ENCODE assay signal across 11 mouse cellular contexts in the genomic region with DNA sequence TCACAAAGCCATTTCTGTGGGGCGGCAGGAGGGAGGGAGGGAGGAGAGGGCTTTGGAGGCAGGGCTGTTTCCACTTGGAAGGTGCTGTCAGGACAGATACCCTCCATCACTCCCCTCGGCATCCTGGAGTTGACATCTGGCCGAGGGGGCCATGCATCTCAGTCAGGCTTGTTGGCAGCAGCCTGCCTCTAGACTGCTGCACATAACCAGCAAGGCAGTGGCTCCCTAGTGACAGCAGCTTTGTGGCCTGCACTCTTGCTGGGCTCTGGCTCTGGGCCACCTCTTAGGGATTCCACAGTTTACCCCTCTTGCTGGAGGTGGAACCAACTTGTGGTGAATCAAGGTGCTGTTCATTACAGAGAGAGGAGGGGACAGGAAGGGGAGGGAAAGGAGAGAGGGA. TPM values are rescaled to one million over a fixed set of nuclear protein-coding genes. Genes with fewer than 3 reads are reported as not detected.
A peak's percentile ranks its signal among the peaks of the same experiment; 100 is the strongest.
DNase-seq lines count a peak whose midpoint lies in the region; ATAC-seq and TF ChIP-seq lines count a peak whose summit lies in the region.
"Had no signal": no experiment of that assay in that cellular context is flagged by ENCODE, and none has a peak within 500 bp of the region (broad histone marks: within the 10 kb centered on the region; RNA-seq: fewer than 3 reads in every experiment).

No protein-coding gene starts in this region.

- intact Hi-C loops in heart, adult 2 months (cut with DNase I), result no loop called here

- no peaks in the 10 kb centered on the region for H3K9me3 ChIP-seq in intestine, embryonic 16.5 days (ENCODE audit: control insufficient read depth, low read length)
- H3K9me3 ChIP-seq in intestine, postnatal 0 days (ENCODE audit: control insufficient read depth), result no peaks in the 10 kb centered on the region
- no peaks in the 10 kb centered on the region for H3K9me3 ChIP-seq in hindbrain, embryonic 14.5 days (ENCODE audit: control insufficient read depth, low read length)
- no peaks in the 10 kb centered on the region for H3K9me3 ChIP-seq in midbrain, embryonic 16.5 days (replicated peaks; ENCODE audit: control insufficient read depth, low read length, poor library complexity, severe bottlenecking)
- H3K9me3 ChIP-seq: lung, embryonic 15.5 days had no signal

- H3K36me3 ChIP-seq in intestine, embryonic 16.5 days (ENCODE audit: control insufficient read depth, insufficient read depth, low read length), result no peaks in the 10 kb centered on the region
- H3K36me3 ChIP-seq in intestine, postnatal 0 days (ENCODE audit: control insufficient read depth, insufficient read depth), result no peaks in the 10 kb centered on the region
- H3K36me3 ChIP-seq in hindbrain, embryonic 14.5 days (replicated peaks; ENCODE audit: control insufficient read depth, insufficient read depth), result no peaks in the 10 kb centered on the region
- no peaks in the 10 kb centered on the region for H3K36me3 ChIP-seq in midbrain, embryonic 16.5 days (ENCODE audit: control insufficient read depth, insufficient read depth, low read length)
- no peaks in the 10 kb centered on the region for H3K36me3 ChIP-seq in heart, adult 2 months (ENCODE audit: control insufficient read depth, insufficient read depth, low read length)
- H3K36me3 ChIP-seq: lung, embryonic 15.5 days had no signal

- H3K4me1 ChIP-seq in intestine, embryonic 16.5 days (ENCODE audit: control insufficient read depth, insufficient read depth, low read length), result peaks cover 21% of the 10 kb centered on the region
- no peaks in the 10 kb centered on the region for H3K4me1 ChIP-seq in intestine, postnatal 0 days (replicated peaks; ENCODE audit: control insufficient read depth, insufficient read depth, low read length)
- peaks cover 36% of the 10 kb centered on the region for H3K4me1 ChIP-seq in hindbrain, embryonic 14.5 days (replicated peaks; ENCODE audit: control insufficient read depth, insufficient read depth, low read length)
- peaks cover 32% of the 10 kb centered on the region for H3K4me1 ChIP-seq in midbrain, embryonic 16.5 days (ENCODE audit: control insufficient read depth, insufficient read depth, low read length)
- no peaks in the 10 kb centered on the region for H3K4me1 ChIP-seq in heart, adult 2 months (ENCODE audit: control insufficient read depth, insufficient read depth, low read length)

- no peak for TF ChIP-seq POLR2A in heart, adult 2 months (IDR thresholded peaks at IDR 0.05; ENCODE audit: insufficient read depth, low read depth, low read length)

- TF ChIP-seq EP300 in heart, adult 2 months (IDR thresholded peaks at IDR 0.05; ENCODE audit: insufficient read depth, low read depth, low read length), result no peak

- H3K4me3 ChIP-seq in intestine, embryonic 16.5 days (ENCODE audit: low read length), result no peak overlapping the region
- H3K4me3 ChIP-seq in intestine, postnatal 0 days (ENCODE audit: low read depth, low read length), result no peak overlapping the region
- no peak overlapping the region for H3K4me3 ChIP-seq in hindbrain, embryonic 14.5 days (replicated peaks; ENCODE audit: low read length)
- no peak overlapping the region for H3K4me3 ChIP-seq in midbrain, embryonic 16.5 days (ENCODE audit: low read depth, low read length)
- no peak overlapping the region for H3K4me3 ChIP-seq in heart, adult 2 months
- H3K4me3 ChIP-seq: lung, embryonic 15.5 days had no signal

- DNase-seq in cerebellum, adult 11-12 months, result peak; percentile 48
- DNase-seq in hindbrain, embryonic 14.5 days (ENCODE audit: low spot score), result no peak
- no peak for DNase-seq in c-Kit-positive CD71-positive TER-119-positive erythroid progenitor cells, embryonic 14.5 days (ENCODE audit: low spot score)
- DNase-seq in heart, adult 2 months, result no peak
- DNase-seq: heart, postnatal 10 days; thymus, adult 2 months had no signal

- no peak overlapping the region for H3K27ac ChIP-seq in intestine, embryonic 16.5 days (ENCODE audit: low read length)
- H3K27ac ChIP-seq in intestine, postnatal 0 days (ENCODE audit: low read depth, low read length), result no peak overlapping the region
- H3K27ac ChIP-seq in hindbrain, embryonic 14.5 days, result no peak overlapping the region
- 0 out of 2 replicates have a peak overlapping the region, but pooled peaks have one; percentile 15 for H3K27ac ChIP-seq in midbrain, embryonic 16.5 days (ENCODE audit: low read length)
- H3K27ac ChIP-seq in heart, adult 2 months, result no peak overlapping the region

- no peak overlapping the region for H3K4me2 ChIP-seq in intestine, embryonic 16.5 days (ENCODE audit: low read depth, low read length)
- H3K4me2 ChIP-seq in intestine, postnatal 0 days (replicated peaks; ENCODE audit: low read depth), result no peak overlapping the region
- no peak overlapping the region for H3K4me2 ChIP-seq in hindbrain, embryonic 14.5 days (replicated peaks)
- H3K4me2 ChIP-seq in midbrain, embryonic 16.5 days (ENCODE audit: low read length), result no peak overlapping the region
- H3K4me2 ChIP-seq: lung, embryonic 15.5 days had no signal

- no peaks in the 10 kb centered on the region for H3K27me3 ChIP-seq in intestine, embryonic 16.5 days (replicated peaks; ENCODE audit: control insufficient read depth, insufficient read depth, low read length)
- H3K27me3 ChIP-seq in intestine, postnatal 0 days (replicated peaks; ENCODE audit: control insufficient read depth, insufficient read depth, low read length), result no peaks in the 10 kb centered on the region
- no peaks in the 10 kb centered on the region for H3K27me3 ChIP-seq in hindbrain, embryonic 14.5 days (ENCODE audit: control insufficient read depth, insufficient read depth, low read length)
- H3K27me3 ChIP-seq in midbrain, embryonic 16.5 days (ENCODE audit: control insufficient read depth, insufficient read depth, low read depth, low read length), result no peaks in the 10 kb centered on the region
- no peaks in the 10 kb centered on the region for H3K27me3 ChIP-seq in heart, adult 2 months (ENCODE audit: control insufficient read depth, insufficient read depth, low read length)
- H3K27me3 ChIP-seq: lung, embryonic 15.5 days had no signal

- no peak overlapping the region for H3K9ac ChIP-seq in intestine, embryonic 16.5 days (ENCODE audit: low read depth, low read length)
- no peak overlapping the region for H3K9ac ChIP-seq in intestine, postnatal 0 days (ENCODE audit: low read depth, low read length)
- no peak overlapping the region for H3K9ac ChIP-seq in hindbrain, embryonic 14.5 days
- no peak overlapping the region for H3K9ac ChIP-seq in midbrain, embryonic 16.5 days (ENCODE audit: low read depth, low read length)
- no peak overlapping the region for H3K9ac ChIP-seq in heart, adult 2 months (ENCODE audit: low read depth, low read length)
- H3K9ac ChIP-seq: lung, embryonic 15.5 days had no signal

- WGBS in intestine, embryonic 16.5 days, result 34% methylated on average over 3 of the region's 3 CpGs
- 30% methylated on average over 3 of the region's 3 CpGs for WGBS in intestine, postnatal 0 days
- 28% methylated on average over 3 of the region's 3 CpGs for WGBS in hindbrain, embryonic 14.5 days
- 26% methylated on average over 3 of the region's 3 CpGs for WGBS in midbrain, embryonic 16.5 days
- WGBS in heart, adult 2 months, result 24% methylated on average over 3 of the region's 3 CpGs

- ATAC-seq in cerebellum, adult (ENCODE audit: insufficient number of reproducible peaks, low FRiP score, low TSS enrichment), result no peak
- 0 out of 2 replicates have a peak, but pooled peaks have one; percentile 23 for ATAC-seq in intestine, embryonic 16.5 days
- ATAC-seq in intestine, postnatal 0 days, result no peak
- peak; percentile 64; the same call in 1 of the 2 replicates for ATAC-seq in hindbrain, embryonic 14.5 days (ENCODE audit: low FRiP score)
- no peak for ATAC-seq in midbrain, embryonic 16.5 days

- no peaks in the 10 kb centered on the region for H3K79me2 ChIP-seq in heart, adult 2 months (replicated peaks; ENCODE audit: control insufficient read depth, insufficient read depth, low read length)

- TF ChIP-seq CTCF in intestine, postnatal 0 days (IDR thresholded peaks at IDR 0.05; ENCODE audit: low read depth), result no peak
- TF ChIP-seq CTCF in heart, adult 2 months (IDR thresholded peaks at IDR 0.05), result no peak

RNA-seq across cellular contexts. Expression of gene Sez6l, which starts 26.6 kb away (rescaled TPM):
- polyA plus RNA-seq in intestine, embryonic 16.5 days (2015; fragmentation: Nextera tagmentation; extraction: Ambion mirVana), result 1.5 and 1.7 TPM in 2 replicates
- 0.55 and 0.63 TPM in 2 replicates for polyA plus RNA-seq in intestine, postnatal 0 days (2015; fragmentation: Nextera tagmentation; extraction: Ambion mirVana)
- polyA plus RNA-seq in hindbrain, embryonic 14.5 days (2014; fragmentation: Nextera tagmentation; extraction: Ambion mirVana), result 35.5 and 38.0 TPM in 2 replicates
- polyA plus RNA-seq in midbrain, embryonic 16.5 days (2015; fragmentation: Nextera tagmentation; extraction: Ambion mirVana), result 72.9 and 75.7 TPM in 2 replicates
- under 1 TPM; 0.08 to 0.09 TPM for total RNA-seq in heart, adult 2 months (2021)
- 0.15 and 0.25 TPM in 2 replicates for polyA plus RNA-seq in heart, adult 2 months (2012; rRNA removed)

Comparison
In these comparisons a context has a peak if more than half of its experiments do, and no peak if none do; other contexts are left out.
1. ATAC-seq: peak in intestine, embryonic 16.5 days (single experiment) and hindbrain, embryonic 14.5 days (single experiment); none in cerebellum, adult (single experiment), intestine, postnatal 0 days (single experiment) and midbrain, embryonic 16.5 days (single experiment).
2. RNA of gene Sez6l, which starts 26.6 kb away (polyA plus RNA-seq): 72.9 to 75.7 TPM in midbrain, embryonic 16.5 days and 35.5 to 38.0 TPM in hindbrain, embryonic 14.5 days; 1.5 to 1.7 TPM in intestine, embryonic 16.5 days, 0.55 to 0.63 TPM in intestine, postnatal 0 days and 0.15 to 0.25 TPM in heart, adult 2 months; every median in the first group is over 10 times any median in the second.